Mouse (Mus musculus) liver, embryonic 13.5 days (tissue): ENCODE results near the gene Slc25a45. TPM values are rescaled to one million over a fixed set of nuclear protein-coding genes. Genes with fewer than 3 reads are reported as not detected.

Experiments
- ATAC-seq: fragments of 200-750 bp; cut with Nextera tagmentation; 2 replicates; pipeline ENCODE4 v1.8.0; 2017; ENCODE audit warnings: low read depth, mild to moderate bottlenecking, moderate number of reproducible peaks, moderate library complexity
- DNase-seq: peaks from one replicate; pipeline ENCODE4 v3.0.0; 2022
- H3K27ac ChIP-seq: fragments of 300-500 bp; sonication (generic); 2 replicates; pipeline ENCODE4 v1.5.1; 2015; ENCODE audit warnings: moderate library complexity, mild to moderate bottlenecking, inconsistent platforms
- H3K27me3 ChIP-seq: fragments of 300-500 bp; sonication (generic); 2 replicates; pipeline ENCODE4 v1.6.1; 2015; ENCODE audit warnings: mild to moderate bottlenecking, inconsistent platforms
- H3K36me3 ChIP-seq: fragments of 300-500 bp; sonication (generic); 2 replicates; pipeline ENCODE4 v1.6.1; 2015; ENCODE audit warnings: mild to moderate bottlenecking, inconsistent platforms
- H3K4me1 ChIP-seq: fragments of 300-500 bp; sonication (generic); replicated peaks from 2 replicates; pipeline ENCODE4 v1.6.1; 2015; ENCODE audit warnings: inconsistent platforms
- H3K4me2 ChIP-seq: fragments of 300-500 bp; sonication (generic); 2 replicates; pipeline ENCODE4 v1.6.1; 2015; ENCODE audit warnings: inconsistent platforms, mild to moderate bottlenecking, moderate library complexity
- H3K4me3 ChIP-seq: fragments of 300-500 bp; sonication (generic); replicated peaks from 2 replicates; pipeline ENCODE4 v1.5.1; 2015; ENCODE audit warnings: mild to moderate bottlenecking, inconsistent platforms
- H3K9ac ChIP-seq: fragments of 300-500 bp; sonication (generic); 2 replicates; pipeline ENCODE4 v1.6.1; 2015; ENCODE audit warnings: mild to moderate bottlenecking, inconsistent platforms
- H3K9me3 ChIP-seq: fragments of 300-500 bp; sonication (generic); replicated peaks from 2 replicates; pipeline ENCODE4 v1.6.1; 2016; ENCODE audit warnings: inconsistent platforms
- WGBS: fragments of 180-500 bp; shearing (Covaris S2); methylation state at CpG from one replicate; pipeline ENCODE4 v1.1.7; 2015; ENCODE audit not compliant: insufficient replicate concordance; 5-methylcytosine and 5-hydroxymethylcytosine counted together
- polyA plus RNA-seq: library from polyadenylated mRNA; unstranded; fragments of >200 nt; fragmentation: Nextera tagmentation; extraction: Ambion mirVana; gene quantifications from 2 replicates; pipeline ENCODE4 v1.2.1, GENCODE M21; 2015

Slc25a45 gene
- polyA plus RNA-seq, 1 experiment from 2014 or later: 5.7 TPM

GRCm38 (mm10) chr19:5925311-5925855 is 47.8 kb downstream of the Slc25a45 start:
- Histone ChIP-seq H3K4me2 (peak overlapping the region; percentile 92), H3K27ac (peak overlapping the region; percentile 36; the same call in 1 of the 2 replicates), H3K27me3 (peaks cover 19% of the 10 kb centered on the region), H3K9me3 (no peaks in the 10 kb centered on the region), H3K36me3 (no peaks in the 10 kb centered on the region), H3K4me3 (peak overlapping the region; percentile 63), H3K4me1 (peaks cover 69% of the 10 kb centered on the region), H3K9ac (peak overlapping the region; percentile 50)
- ATAC-seq (no peak), DNase-seq (no peak)
- WGBS: 30% methylated on average over 11 of the region's 11 CpGs

- DNase-seq (no peak), ATAC-seq (no peak)
- 65% methylated on average over 11 of the region's 11 CpGs for WGBS
- Histone ChIP-seq H3K27me3 (peaks cover 26% of the 10 kb centered on the region), H3K27ac (no peak overlapping the region), H3K4me1 (peaks cover 53% of the 10 kb centered on the region), H3K9ac (no peak overlapping the region), H3K4me2 (no peak overlapping the region), H3K36me3 (no peaks in the 10 kb centered on the region), H3K9me3 (no peaks in the 10 kb centered on the region), H3K4me3 (no peak overlapping the region)
Observed at GRCm38 (mm10) chr19:5927026-5927425, 49.4 kb downstream of the Slc25a45 start.

DNA sequence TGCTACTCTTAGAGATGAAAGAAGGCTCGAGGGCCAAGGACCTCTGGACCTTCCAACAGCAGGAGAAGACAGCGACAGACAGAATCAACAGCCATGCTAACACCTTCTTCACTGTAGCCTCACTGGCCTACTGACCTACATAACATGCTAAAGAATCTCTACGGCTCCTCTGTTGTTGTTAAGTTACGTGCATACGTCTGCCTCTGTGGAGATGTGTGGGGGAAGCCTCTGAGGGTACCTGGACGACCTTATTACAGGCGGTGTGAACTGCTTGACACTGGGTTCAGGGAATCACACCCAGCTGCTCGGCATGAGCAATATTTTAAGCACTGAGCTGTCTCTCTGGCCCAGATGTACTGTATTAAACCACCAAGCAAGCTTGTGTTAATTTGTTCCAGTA is 49.9 kb downstream of the Slc25a45 start:
- WGBS: 66% methylated on average over 8 of the region's 8 CpGs
- no peak for DNase-seq
- no peak overlapping the region for H3K4me2 ChIP-seq
- H3K9me3 ChIP-seq: no peaks in the 10 kb centered on the region
- peaks cover 26% of the 10 kb centered on the region for H3K27me3 ChIP-seq
- no peak overlapping the region; the same call in 1 of the 2 replicates for H3K27ac ChIP-seq
- H3K36me3 ChIP-seq: no peaks in the 10 kb centered on the region
- ATAC-seq: no peak
- no peak overlapping the region for H3K9ac ChIP-seq
- H3K4me3 ChIP-seq: no peak overlapping the region
- H3K4me1 ChIP-seq: peaks cover 48% of the 10 kb centered on the region

DNA sequence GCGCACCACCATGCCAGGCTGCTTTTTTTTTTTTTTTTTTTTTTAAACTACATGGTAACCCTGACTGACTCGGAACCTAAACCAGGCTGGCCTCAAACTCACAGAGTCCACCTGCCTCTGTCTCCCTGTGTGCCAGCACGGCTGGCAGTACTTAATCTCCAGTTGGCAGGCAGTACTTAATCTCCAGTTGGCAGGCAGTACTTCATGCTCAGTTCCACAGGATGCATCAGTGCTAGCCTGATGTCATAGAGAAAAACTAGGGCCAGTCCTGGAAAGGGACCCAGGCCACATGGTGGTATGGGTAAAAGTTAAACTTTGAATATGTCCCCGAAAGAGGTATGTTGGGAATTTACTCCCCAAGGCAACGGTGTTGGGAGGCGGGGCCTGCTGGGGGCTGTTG is 50.5 kb downstream of the Slc25a45 start:
- Histone ChIP-seq H3K9ac (no peak overlapping the region), H3K27ac (no peak overlapping the region), H3K4me2 (no peak overlapping the region), H3K36me3 (no peaks in the 10 kb centered on the region), H3K4me3 (no peak overlapping the region), H3K4me1 (peaks cover 42% of the 10 kb centered on the region), H3K9me3 (no peaks in the 10 kb centered on the region), H3K27me3 (peaks cover 26% of the 10 kb centered on the region)
- ATAC-seq (no peak), DNase-seq (no peak)
- 67% methylated on average over 6 of the region's 6 CpGs for WGBS

GRCm38 (mm10) chr19:5928546-5928945 is 50.9 kb downstream of the Slc25a45 start:
- no peak overlapping the region for H3K4me3 ChIP-seq
- peaks cover 26% of the 10 kb centered on the region for H3K27me3 ChIP-seq
- no peaks in the 10 kb centered on the region for H3K9me3 ChIP-seq
- H3K36me3 ChIP-seq: no peaks in the 10 kb centered on the region
- peaks cover 38% of the 10 kb centered on the region for H3K4me1 ChIP-seq
- 59% methylated on average over 3 of the region's 3 CpGs for WGBS
- no peak overlapping the region for H3K4me2 ChIP-seq
- ATAC-seq (no peak), DNase-seq (no peak)
- no peak overlapping the region for H3K27ac ChIP-seq
- no peak overlapping the region for H3K9ac ChIP-seq

- ATAC-seq (0 out of 2 replicates have a peak, but pooled peaks have one; percentile 19), DNase-seq (no peak)
- H3K4me3 ChIP-seq: no peak overlapping the region
- H3K4me2 ChIP-seq: no peak overlapping the region
- no peak overlapping the region for H3K9ac ChIP-seq
- H3K27ac ChIP-seq: no peak overlapping the region
- H3K27me3 ChIP-seq: peaks cover 35% of the 10 kb centered on the region
- no peaks in the 10 kb centered on the region for H3K9me3 ChIP-seq
- WGBS: 40% methylated on average over 14 of the region's 14 CpGs
- H3K36me3 ChIP-seq: no peaks in the 10 kb centered on the region
- peaks cover 27% of the 10 kb centered on the region for H3K4me1 ChIP-seq
Observed at GRCm38 (mm10) chr19:5929634-5930596, 52.3 kb downstream of the Slc25a45 start.

GRCm38 (mm10) chr19:5935266-5935665 is 57.7 kb downstream of the Slc25a45 start:
- H3K27me3 ChIP-seq: peaks cover 16% of the 10 kb centered on the region; the same call in 1 of the 2 replicates
- no peak overlapping the region for H3K4me3 ChIP-seq
- H3K36me3 ChIP-seq: peaks cover 17% of the 10 kb centered on the region
- no peaks in the 10 kb centered on the region for H3K9me3 ChIP-seq
- no peak overlapping the region for H3K4me2 ChIP-seq
- no peak for DNase-seq
- ATAC-seq: no peak
- H3K4me1 ChIP-seq: peaks cover 43% of the 10 kb centered on the region
- no peak overlapping the region for H3K27ac ChIP-seq
- WGBS: 38% methylated on average over 3 of the region's 3 CpGs
- no peak overlapping the region for H3K9ac ChIP-seq

Other genes starting within 250 kb of the Slc25a45 start
- gene Rela, start 240.3 kb upstream of the Slc25a45 start, polyA plus RNA-seq: 24.5 and 28.8 TPM in 2 replicates
- 23.3 and 24.6 TPM in 2 replicates for gene Sipa1, start 214.1 kb upstream of the Slc25a45 start, polyA plus RNA-seq
- 13.8 and 15.9 TPM in 2 replicates for gene Map3k11, start 189.1 kb upstream of the Slc25a45 start, polyA plus RNA-seq
- 9.1 and 10.1 TPM in 2 replicates for gene Pcnx3, start 188.9 kb upstream of the Slc25a45 start, polyA plus RNA-seq
- 0.21 and 0.46 TPM in 2 replicates for gene Kcnk7, start 173.4 kb upstream of the Slc25a45 start, polyA plus RNA-seq
- gene Ehbp1l1, start 151.5 kb upstream of the Slc25a45 start, polyA plus RNA-seq: 105 and 111 TPM in 2 replicates
- 44.5 and 47.0 TPM in 2 replicates for gene Fam89b, start 148.2 kb upstream of the Slc25a45 start, polyA plus RNA-seq
- 1.1 and 2.7 TPM in 2 replicates for gene Ltbp3, start 136.9 kb upstream of the Slc25a45 start, polyA plus RNA-seq
- gene Scyl1, start 106.4 kb upstream of the Slc25a45 start, polyA plus RNA-seq: 25.2 and 27.5 TPM in 2 replicates
- 13.9 and 15.8 TPM in 2 replicates for gene Frmd8, start 2.5 kb upstream of the Slc25a45 start, polyA plus RNA-seq
- gene Tigd3, start 16.3 kb downstream of the Slc25a45 start, polyA plus RNA-seq: 2.5 TPM in 2 replicates
- 56.7 and 60.0 TPM in 2 replicates for gene Dpf2, start 35.2 kb downstream of the Slc25a45 start, polyA plus RNA-seq
- 2.7 and 3.0 TPM in 2 replicates for gene Cdc42ep2, start 47.0 kb downstream of the Slc25a45 start, polyA plus RNA-seq
- gene Pola2, start 86.4 kb downstream of the Slc25a45 start, polyA plus RNA-seq: 62.2 and 69.8 TPM in 2 replicates
- not detected in 2 replicates for gene Slc22a20, start 108.3 kb downstream of the Slc25a45 start, polyA plus RNA-seq
- gene Capn1, start 138.1 kb downstream of the Slc25a45 start, polyA plus RNA-seq: 21.9 and 26.3 TPM in 2 replicates
- 11.6 and 13.9 TPM in 2 replicates for gene Syvn1, start 168.8 kb downstream of the Slc25a45 start, polyA plus RNA-seq
- 50.2 and 59.4 TPM in 2 replicates for gene Mrpl49, start 180.0 kb downstream of the Slc25a45 start, polyA plus RNA-seq
- 639 and 696 TPM in 2 replicates for gene Fau, start 180.0 kb downstream of the Slc25a45 start, polyA plus RNA-seq
- 22.1 and 23.2 TPM in 2 replicates for gene Znhit2, start 183.4 kb downstream of the Slc25a45 start, polyA plus RNA-seq
- 30.6 and 33.2 TPM in 2 replicates for gene Tm7sf2, start 190.6 kb downstream of the Slc25a45 start, polyA plus RNA-seq
- 29.1 and 31.6 TPM in 2 replicates for gene Vps51, start 199.4 kb downstream of the Slc25a45 start, polyA plus RNA-seq
- gene Tmem262, start 202.2 kb downstream of the Slc25a45 start, polyA plus RNA-seq: not detected in 2 replicates
- 0.49 and 0.80 TPM in 2 replicates for gene Gm28374, start 204.4 kb downstream of the Slc25a45 start, polyA plus RNA-seq
- gene Zfpl1, start 207.1 kb downstream of the Slc25a45 start, polyA plus RNA-seq: 22.6 and 23.5 TPM in 2 replicates
- 34.2 and 39.3 TPM in 2 replicates for gene Cdca5, start 207.2 kb downstream of the Slc25a45 start, polyA plus RNA-seq
- gene AC131692.1, start 216.6 kb downstream of the Slc25a45 start, polyA plus RNA-seq: 0.30 and 0.32 TPM in 2 replicates
- 2.2 and 2.6 TPM in 2 replicates for gene Naaladl1, start 228.0 kb downstream of the Slc25a45 start, polyA plus RNA-seq
- 27.5 and 27.9 TPM in 2 replicates for gene Sac3d1, start 240.8 kb downstream of the Slc25a45 start, polyA plus RNA-seq